Mouse (Mus musculus): ENCODE measurements at regions not wholly inside any gene's neighbourhood (a gene's known extent, or its start where the extent isn't known, plus 50 kb on each side); places are given as distances from the start of the nearest gene placed in this dataset.

- Histone ChIP-seq H3K9ac (ENCODE audit: low read length) (no peak overlapping the region), H3K4me3 (ENCODE audit: low read depth, low read length) (no peak overlapping the region), H3K4me1 (ENCODE audit: control insufficient read depth, insufficient read depth, low read length) (0 out of 2 replicates have a peak, but pooled peaks cover 3% of the 10 kb centered on the region), H3K36me3 (ENCODE audit: control insufficient read depth, insufficient read depth, low read length) (no peaks in the 10 kb centered on the region), H3K4me2 (ENCODE audit: low read depth) (no peak overlapping the region), H3K9me3 (ENCODE audit: control insufficient read depth, low read length) (no peaks in the 10 kb centered on the region), H3K27ac (ENCODE audit: low read depth, low read length) (peak overlapping the region; percentile 39; the same call in 1 of the 2 replicates), H3K27me3 (ENCODE audit: control insufficient read depth, insufficient read depth, low read length) (no peaks in the 10 kb centered on the region)
- ATAC-seq (ENCODE audit: insufficient read depth, low FRiP score, low TSS enrichment) (peak; percentile 65), DNase-seq (ENCODE audit: low spot score) (no peak)
- WGBS = 77% methylated on average over 10 of the region's 10 CpGs
These were observed 135.1 kb upstream of the Noct start for GRCm38 (mm10) chr3:51089036-51089669.

- 52% methylated on average over 4 of the region's 4 CpGs for WGBS
- H3K36me3 ChIP-seq (ENCODE audit: control insufficient read depth, insufficient read depth, low read length) = no peaks in the 10 kb centered on the region
- H3K27ac ChIP-seq (ENCODE audit: low read depth, low read length) = no peak overlapping the region
- H3K4me3 ChIP-seq (ENCODE audit: low read depth, low read length) = no peak overlapping the region
- H3K9ac ChIP-seq (ENCODE audit: low read length) = no peak overlapping the region
- 0 out of 2 replicates have a peak, but pooled peaks cover 3% of the 10 kb centered on the region for H3K4me1 ChIP-seq (ENCODE audit: control insufficient read depth, insufficient read depth, low read length)
- no peak overlapping the region for H3K4me2 ChIP-seq (ENCODE audit: low read depth)
- ATAC-seq (ENCODE audit: insufficient read depth, low FRiP score, low TSS enrichment) (no peak), DNase-seq (ENCODE audit: low spot score) (no peak)
- H3K27me3 ChIP-seq (ENCODE audit: control insufficient read depth, insufficient read depth, low read length) = no peaks in the 10 kb centered on the region
- H3K9me3 ChIP-seq (ENCODE audit: control insufficient read depth, low read length) = no peaks in the 10 kb centered on the region
These were observed 132.8 kb upstream of the Noct start for GRCm38 (mm10) chr3:51091478-51091877.

GRCm38 (mm10) chr3:51092079-51093028 lies 131.9 kb upstream of the Noct start:
- Histone ChIP-seq H3K27me3 (ENCODE audit: control insufficient read depth, insufficient read depth, low read length) (no peaks in the 10 kb centered on the region), H3K27ac (ENCODE audit: low read depth, low read length) (no peak overlapping the region)

GRCm38 (mm10) chr3:51095847-51096447 lies 128.3 kb upstream of the Noct start:
- Histone ChIP-seq H3K9ac (ENCODE audit: low read length) (no peak overlapping the region), H3K4me3 (ENCODE audit: low read depth, low read length) (no peak overlapping the region), H3K4me1 (ENCODE audit: control insufficient read depth, insufficient read depth, low read length) (no peaks in the 10 kb centered on the region), H3K9me3 (ENCODE audit: control insufficient read depth, low read length) (0 out of 2 replicates have a peak, but pooled peaks cover 4% of the 10 kb centered on the region), H3K36me3 (ENCODE audit: control insufficient read depth, insufficient read depth, low read length) (no peaks in the 10 kb centered on the region), H3K27ac (ENCODE audit: low read depth, low read length) (peak overlapping the region; percentile 29; the same call in 1 of the 2 replicates), H3K27me3 (ENCODE audit: control insufficient read depth, insufficient read depth, low read length) (no peaks in the 10 kb centered on the region), H3K4me2 (ENCODE audit: low read depth) (no peak overlapping the region)
- WGBS = 31% methylated on average over 14 of the region's 14 CpGs
- DNase-seq (ENCODE audit: low spot score) = peak; percentile 40
- ATAC-seq (ENCODE audit: insufficient read depth, low FRiP score, low TSS enrichment) = no peak

More at GRCm38 (mm10) chr3:51092079-51093028, 131.9 kb upstream of the Noct start:
- H3K4me1 ChIP-seq (ENCODE audit: control insufficient read depth, insufficient read depth, low read length) = 0 out of 2 replicates have a peak, but pooled peaks cover 3% of the 10 kb centered on the region
- H3K36me3 ChIP-seq (ENCODE audit: control insufficient read depth, insufficient read depth, low read length) = no peaks in the 10 kb centered on the region
- no peak for DNase-seq (ENCODE audit: low spot score)
- H3K9me3 ChIP-seq (ENCODE audit: control insufficient read depth, low read length) = no peaks in the 10 kb centered on the region
- ATAC-seq (ENCODE audit: insufficient read depth, low FRiP score, low TSS enrichment) = no peak
- H3K9ac ChIP-seq (ENCODE audit: low read length) = no peak overlapping the region
- H3K4me3 ChIP-seq (ENCODE audit: low read depth, low read length) = no peak overlapping the region
- no peak overlapping the region for H3K4me2 ChIP-seq (ENCODE audit: low read depth)
- WGBS = 79% methylated on average over 12 of the region's 12 CpGs

- H3K9ac ChIP-seq (ENCODE audit: low read length) = no peak overlapping the region
- H3K4me3 ChIP-seq (ENCODE audit: low read depth, low read length) = no peak overlapping the region
- no peaks in the 10 kb centered on the region for H3K36me3 ChIP-seq (ENCODE audit: control insufficient read depth, insufficient read depth, low read length)
- no peaks in the 10 kb centered on the region for H3K27me3 ChIP-seq (ENCODE audit: control insufficient read depth, insufficient read depth, low read length)
- DNase-seq (ENCODE audit: low spot score) (no peak), ATAC-seq (ENCODE audit: insufficient read depth, low FRiP score, low TSS enrichment) (no peak)
- no peak overlapping the region for H3K4me2 ChIP-seq (ENCODE audit: low read depth)
- no peak overlapping the region for H3K27ac ChIP-seq (ENCODE audit: low read depth, low read length)
- H3K4me1 ChIP-seq (ENCODE audit: control insufficient read depth, insufficient read depth, low read length) = no peaks in the 10 kb centered on the region
- 0 out of 2 replicates have a peak, but pooled peaks cover 4% of the 10 kb centered on the region for H3K9me3 ChIP-seq (ENCODE audit: control insufficient read depth, low read length)
- 40% methylated on average over 6 of the region's 6 CpGs for WGBS
These were observed 127.7 kb upstream of the Noct start for GRCm38 (mm10) chr3:51096545-51096944.

- Histone ChIP-seq H3K9me3 (ENCODE audit: control insufficient read depth, low read length) (0 out of 2 replicates have a peak, but pooled peaks cover 4% of the 10 kb centered on the region), H3K4me1 (ENCODE audit: control insufficient read depth, insufficient read depth, low read length) (no peaks in the 10 kb centered on the region), H3K4me2 (ENCODE audit: low read depth) (no peak overlapping the region), H3K4me3 (ENCODE audit: low read depth, low read length) (no peak overlapping the region), H3K27me3 (ENCODE audit: control insufficient read depth, insufficient read depth, low read length) (no peaks in the 10 kb centered on the region), H3K36me3 (ENCODE audit: control insufficient read depth, insufficient read depth, low read length) (no peaks in the 10 kb centered on the region), H3K9ac (ENCODE audit: low read length) (no peak overlapping the region), H3K27ac (ENCODE audit: low read depth, low read length) (no peak overlapping the region)
- no peak for DNase-seq (ENCODE audit: low spot score)
- WGBS = 89% methylated on average over 10 of the region's 10 CpGs
- no peak for ATAC-seq (ENCODE audit: insufficient read depth, low FRiP score, low TSS enrichment)
These were observed 126.9 kb upstream of the Noct start for GRCm38 (mm10) chr3:51097362-51097761.

GRCm38 (mm10) chr3:51099966-51100365 lies 124.3 kb upstream of the Noct start:
- no peaks in the 10 kb centered on the region for H3K36me3 ChIP-seq (ENCODE audit: control insufficient read depth, insufficient read depth, low read length)
- ATAC-seq (ENCODE audit: insufficient read depth, low FRiP score, low TSS enrichment) = no peak
- H3K4me1 ChIP-seq (ENCODE audit: control insufficient read depth, insufficient read depth, low read length) = no peaks in the 10 kb centered on the region
- H3K9me3 ChIP-seq (ENCODE audit: control insufficient read depth, low read length) = 0 out of 2 replicates have a peak, but pooled peaks cover 4% of the 10 kb centered on the region
- DNase-seq (ENCODE audit: low spot score) = no peak
- H3K27me3 ChIP-seq (ENCODE audit: control insufficient read depth, insufficient read depth, low read length) = no peaks in the 10 kb centered on the region
- WGBS = 86% methylated on average over 7 of the region's 7 CpGs
- H3K4me3 ChIP-seq (ENCODE audit: low read depth, low read length) = no peak overlapping the region
- no peak overlapping the region for H3K4me2 ChIP-seq (ENCODE audit: low read depth)
- H3K27ac ChIP-seq (ENCODE audit: low read depth, low read length) = no peak overlapping the region
- H3K9ac ChIP-seq (ENCODE audit: low read length) = no peak overlapping the region

GRCm38 (mm10) chr3:51108639-51109202 lies 115.5 kb upstream of the Noct start:
- 61% methylated on average over 12 of the region's 12 CpGs for WGBS
- H3K9ac ChIP-seq (ENCODE audit: low read length) = no peak overlapping the region
- ATAC-seq (ENCODE audit: insufficient read depth, low FRiP score, low TSS enrichment) = no peak

More at GRCm38 (mm10) chr3:51108639-51109202, 115.5 kb upstream of the Noct start:
- H3K36me3 ChIP-seq (ENCODE audit: control insufficient read depth, insufficient read depth, low read length) = no peaks in the 10 kb centered on the region
- DNase-seq (ENCODE audit: low spot score) = no peak
- no peaks in the 10 kb centered on the region for H3K4me1 ChIP-seq (ENCODE audit: control insufficient read depth, insufficient read depth, low read length)
- H3K9me3 ChIP-seq (ENCODE audit: control insufficient read depth, low read length) = no peaks in the 10 kb centered on the region
- H3K4me3 ChIP-seq (ENCODE audit: low read depth, low read length) = no peak overlapping the region
- H3K27ac ChIP-seq (ENCODE audit: low read depth, low read length) = no peak overlapping the region
- no peak overlapping the region for H3K4me2 ChIP-seq (ENCODE audit: low read depth)
- H3K27me3 ChIP-seq (ENCODE audit: control insufficient read depth, insufficient read depth, low read length) = no peaks in the 10 kb centered on the region
